Mouse (Mus musculus) G1E (cell line): ENCODE results near the gene Ssbp4. TPM values are rescaled to one million over a fixed set of nuclear protein-coding genes. Genes with fewer than 3 reads are reported as not detected.
A peak's percentile ranks its signal among the peaks of the same experiment; 100 is the strongest.

Experiments
- ATAC-seq: 2 replicates; pipeline ENCODE4 v1.8.0; 2016; ENCODE audit warnings: mild to moderate bottlenecking; ENCODE audit not compliant: insufficient number of reproducible peaks, poor library complexity, low FRiP score, severe bottlenecking; ENCODE audit errors: extremely low read depth
- DNase-seq: peaks from one replicate; pipeline ENCODE4 v3.0.0; 2012; ENCODE audit warnings: low spot score
- H3K27me3 ChIP-seq: 2 replicates; pipeline ENCODE4 v1.6.1; 2012; ENCODE audit warnings: mild to moderate bottlenecking, low read length, inconsistent platforms; ENCODE audit not compliant: insufficient read depth
- H3K36me3 ChIP-seq: replicated peaks from 2 replicates; pipeline ENCODE3; 2012; ENCODE audit warnings: mild to moderate bottlenecking, inconsistent platforms
- H3K4me1 ChIP-seq: 2 replicates; pipeline ENCODE4 v1.6.1; 2012; ENCODE audit warnings: low read depth, low read length, inconsistent platforms, mixed read lengths; ENCODE audit not compliant: insufficient read depth
- H3K4me3 ChIP-seq: 2 replicates; pipeline ENCODE4 v1.5.1; 2012; ENCODE audit warnings: low read depth, mild to moderate bottlenecking, inconsistent platforms, low read length, moderate library complexity, mixed read lengths
- H3K9me3 ChIP-seq: replicated peaks from 2 replicates; pipeline ENCODE4 v1.6.1; 2012; ENCODE audit warnings: inconsistent platforms
- CTCF ChIP-seq: IDR thresholded peaks from 2 replicates; pipeline ENCODE4 v1.5.1; 2012; ENCODE audit warnings: low read depth, low read length, inconsistent platforms, mixed read lengths
- GATA1 ChIP-seq: IDR thresholded peaks from 2 replicates; pipeline ENCODE4 v1.6.1; 2012; ENCODE audit warnings: borderline replicate concordance, low read length, inconsistent platforms, mixed read lengths
- GATA2 ChIP-seq: IDR thresholded peaks from 2 replicates; pipeline ENCODE4 v1.6.1; 2012; ENCODE audit warnings: low read depth, low read length, inconsistent platforms, borderline replicate concordance
- POLR2AphosphoS5 ChIP-seq: IDR thresholded peaks from 2 replicates; pipeline ENCODE4 v1.6.1; 2012; ENCODE audit warnings: low read depth, low read length, inconsistent platforms; ENCODE audit not compliant: insufficient replicate concordance
- TAL1 ChIP-seq: conservative IDR thresholded peaks from 2 replicates; pipeline ENCODE4 v1.6.1; 2012; ENCODE audit warnings: low read depth, low read length, inconsistent platforms, mixed read lengths
- polyA plus RNA-seq: library from polyadenylated mRNA; stranded (reverse); fragments of >175 nt; gene quantifications from 2 replicates; pipeline ENCODE4 v1.2.3, GENCODE M21; 2012
- total RNA-seq, 2 experiments: library from RNA; stranded (forward) in 1 of 2; stranded (reverse) in 1 of 2; fragments of 200-1000 nt in 1 of 2; fragments of >200 nt in 1 of 2; fragmentation: Nextera tagmentation in 1 of 2; gene quantifications; 2 replicates each; pipeline ENCODE4 v1.2.3; 2014 to 2017

The Ssbp4 gene
- total and polyA plus RNA-seq, 3 experiments: 21.7 to 606 (median 51.7) TPM

DNA sequence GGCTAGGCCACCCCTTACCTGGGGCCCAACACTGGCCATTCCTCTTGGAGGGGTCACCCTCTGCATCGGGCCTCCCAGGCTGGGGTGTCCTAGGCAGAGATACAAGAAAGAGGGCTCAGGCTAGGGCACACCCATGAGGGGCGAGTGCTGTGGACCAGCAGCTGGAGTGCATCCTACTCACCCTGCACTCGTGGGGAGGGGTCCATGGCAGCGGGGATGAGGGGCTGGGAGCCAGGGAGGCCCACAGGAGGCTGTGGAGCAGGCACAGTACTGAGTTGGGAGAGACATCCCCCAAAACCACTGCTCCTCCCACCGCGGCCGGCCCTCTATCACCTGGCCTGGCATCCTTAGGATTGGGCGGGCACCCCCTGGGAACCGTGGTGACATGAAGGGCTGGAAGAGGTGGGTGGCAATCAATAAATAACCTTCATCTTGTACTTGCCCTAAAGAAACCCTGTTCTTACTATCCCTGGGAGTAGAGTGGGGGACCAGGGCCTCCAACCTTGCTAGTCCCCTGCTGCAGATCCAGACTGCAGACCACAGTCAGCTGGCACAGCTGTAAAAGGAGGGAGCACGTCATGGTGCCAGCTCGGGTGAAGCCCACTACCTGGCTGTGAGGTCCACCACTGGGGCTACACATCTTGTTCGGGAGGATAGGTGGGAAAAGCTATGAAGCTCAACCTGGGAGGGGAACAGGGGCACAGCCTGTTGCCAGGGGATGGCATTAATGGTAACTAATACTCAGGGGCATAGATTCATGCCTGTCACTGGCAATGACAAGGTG, 9.0 kb downstream of the Ssbp4 start:
- no peak overlapping the region for H3K4me3 ChIP-seq
- peaks cover 96% of the 10 kb centered on the region for H3K36me3 ChIP-seq
- peaks cover 29% of the 10 kb centered on the region for H3K9me3 ChIP-seq
- H3K4me1 ChIP-seq: peaks cover 36% of the 10 kb centered on the region
- TF ChIP-seq GATA2 (no peak), TAL1 (no peak), POLR2AphosphoS5 (no peak), CTCF (no peak), GATA1 (no peak)
- peaks cover 6% of the 10 kb centered on the region; the same call in 1 of the 2 replicates for H3K27me3 ChIP-seq
- DNase-seq: no peak
- no peak for ATAC-seq

DNA sequence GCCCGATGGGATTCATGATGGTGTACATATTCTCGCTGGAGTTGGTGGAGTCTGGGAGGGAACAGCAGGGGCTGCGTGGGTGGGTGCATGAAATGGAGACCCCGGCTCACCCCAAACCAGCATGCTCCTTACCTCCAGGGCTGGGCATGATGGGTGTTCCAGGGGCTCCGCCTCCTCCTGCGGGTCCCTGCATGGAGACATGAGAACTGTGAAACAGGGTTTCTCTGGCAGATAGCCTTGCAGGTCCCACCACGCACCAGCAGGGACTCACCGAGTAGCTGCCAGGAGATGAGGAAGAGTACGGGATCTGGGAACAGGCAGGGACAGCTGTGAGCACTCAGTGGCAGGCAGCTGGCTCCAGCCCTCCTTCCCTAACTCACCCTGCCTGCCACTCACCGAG, 9.9 kb downstream of the Ssbp4 start:
- Histone ChIP-seq H3K27me3 (peaks cover 3% of the 10 kb centered on the region; the same call in 1 of the 2 replicates), H3K4me1 (peaks cover 40% of the 10 kb centered on the region), H3K4me3 (no peak overlapping the region), H3K36me3 (peaks cover 86% of the 10 kb centered on the region), H3K9me3 (peaks cover 29% of the 10 kb centered on the region)
- DNase-seq: no peak
- no peak for TF ChIP-seq CTCF
- no peak for TF ChIP-seq GATA2
- no peak for TF ChIP-seq TAL1
- no peak for TF ChIP-seq GATA1
- no peak for TF ChIP-seq POLR2AphosphoS5
- no peak for ATAC-seq

DNA sequence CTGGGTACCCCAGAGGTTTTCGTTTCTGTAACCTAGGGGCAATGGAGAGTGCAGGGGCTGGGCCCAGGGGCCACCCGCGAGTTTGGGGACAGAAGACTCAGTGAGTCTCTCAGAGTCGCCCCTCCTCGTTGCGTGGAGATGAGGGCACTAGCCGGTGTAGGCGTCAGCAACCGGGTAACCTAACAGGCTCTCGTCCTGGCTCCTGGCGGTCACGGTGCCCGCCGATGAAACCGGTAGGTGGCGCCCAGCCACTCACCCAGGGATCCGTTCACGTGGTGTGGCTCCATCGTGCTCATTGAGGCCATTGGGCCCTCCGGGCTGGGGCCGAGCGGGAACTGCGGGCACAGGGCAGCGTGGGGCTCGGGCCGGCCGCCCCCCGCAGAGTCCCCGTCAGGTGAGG, 10.4 kb downstream of the Ssbp4 start:
- DNase-seq: no peak
- no peak for ATAC-seq
- H3K4me1 ChIP-seq: peaks cover 45% of the 10 kb centered on the region

DNA sequence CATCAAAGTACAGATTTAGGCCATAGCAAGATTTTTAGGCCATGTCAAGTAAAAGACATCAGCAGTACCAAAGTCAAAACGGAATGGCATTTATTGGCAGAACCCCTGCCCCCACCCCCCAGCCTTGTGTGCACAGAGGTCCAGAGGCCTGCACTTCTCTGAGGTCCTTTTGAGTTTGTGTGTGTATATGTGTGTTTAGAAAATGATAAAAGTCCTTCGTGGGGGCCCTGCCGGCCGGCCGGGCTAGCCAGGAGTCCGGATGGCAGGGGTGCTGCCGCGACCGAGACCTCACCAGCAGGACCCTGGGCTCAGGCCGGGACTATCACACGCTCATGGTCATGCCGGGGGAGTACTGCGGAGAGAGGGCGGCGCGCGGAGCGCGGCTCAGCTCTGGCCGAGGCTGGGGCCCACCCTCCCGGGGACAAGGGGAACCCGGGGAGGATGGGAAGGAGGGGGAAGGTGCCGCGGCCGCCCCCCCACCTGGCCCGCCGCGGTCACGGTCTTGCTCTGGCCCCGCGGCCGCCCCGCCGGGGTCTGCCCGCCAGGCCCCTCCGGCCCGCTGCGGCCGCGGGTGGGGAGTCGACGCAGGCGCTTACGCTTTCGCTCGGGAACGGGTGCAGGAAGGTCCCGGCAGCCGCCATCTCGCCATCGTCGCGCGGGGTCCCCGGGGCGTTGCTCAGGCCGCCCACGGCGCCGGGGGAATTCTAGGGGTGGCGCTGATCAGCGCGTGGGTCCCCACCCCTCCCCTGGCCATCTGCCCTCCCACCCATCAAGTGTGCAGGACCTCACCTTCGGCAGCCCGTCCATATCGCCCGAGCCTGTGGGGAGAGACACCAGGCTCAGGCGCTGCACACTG, 11.0 kb downstream of the Ssbp4 start:
- peaks cover 3% of the 10 kb centered on the region; the same call in 1 of the 2 replicates for H3K27me3 ChIP-seq
- no peak overlapping the region for H3K4me3 ChIP-seq
- ATAC-seq (no peak), DNase-seq (no peak)
- H3K4me1 ChIP-seq: peaks cover 48% of the 10 kb centered on the region
- H3K9me3 ChIP-seq: peaks cover 29% of the 10 kb centered on the region
- TF ChIP-seq GATA2 (no peak), GATA1 (no peak), POLR2AphosphoS5 (no peak), CTCF (no peak)
- H3K36me3 ChIP-seq: peaks cover 85% of the 10 kb centered on the region

More for the DNA sequence above, 10.4 kb downstream of the Ssbp4 start:
- Histone ChIP-seq H3K27me3 (peaks cover 3% of the 10 kb centered on the region; the same call in 1 of the 2 replicates), H3K9me3 (peaks cover 29% of the 10 kb centered on the region), H3K36me3 (peaks cover 85% of the 10 kb centered on the region), H3K4me3 (0 out of 2 replicates have a peak overlapping the region, but pooled peaks have one; percentile 7)
- TF ChIP-seq TAL1 (no peak), GATA2 (no peak), GATA1 (no peak), CTCF (no peak), POLR2AphosphoS5 (no peak)

DNA sequence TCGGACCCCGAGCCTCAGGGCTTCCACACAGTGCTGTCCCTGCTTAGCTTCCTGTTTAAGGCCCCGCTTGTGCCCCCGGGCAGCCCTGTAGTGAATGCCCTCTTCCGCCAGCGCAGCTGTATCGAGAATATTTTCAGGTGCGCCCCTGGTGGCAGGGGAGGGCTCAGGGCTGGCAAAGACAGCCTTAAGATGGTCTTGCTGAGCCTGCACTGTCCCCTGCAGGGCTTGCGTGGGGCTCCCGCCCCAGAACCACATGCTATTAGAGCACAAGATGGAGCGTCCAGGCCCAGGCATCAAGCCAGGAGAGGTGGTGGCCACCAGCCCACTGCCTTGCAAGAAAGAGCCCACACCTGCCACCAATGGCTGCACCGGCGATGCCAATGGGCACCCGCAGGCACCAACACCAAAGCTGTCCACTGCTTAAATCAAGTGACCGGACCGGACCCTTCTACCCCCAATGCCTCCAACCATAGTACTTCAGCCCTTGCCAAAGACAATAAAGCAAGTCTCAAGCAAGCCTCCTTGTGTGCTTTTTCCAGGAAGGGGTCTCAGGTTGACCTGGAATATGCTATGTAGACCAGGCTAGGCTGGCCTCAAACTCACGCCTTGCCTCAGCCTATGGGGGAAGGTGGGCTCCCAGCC, 11.8 kb downstream of the Ssbp4 start:
- peaks cover 43% of the 10 kb centered on the region for H3K4me1 ChIP-seq
- H3K36me3 ChIP-seq: peaks cover 85% of the 10 kb centered on the region
- no peaks in the 10 kb centered on the region; the same call in 1 of the 2 replicates for H3K27me3 ChIP-seq
- ATAC-seq (no peak), DNase-seq (no peak)
- no peak overlapping the region for H3K4me3 ChIP-seq
- no peak for TF ChIP-seq POLR2AphosphoS5
- no peak for TF ChIP-seq GATA2
- no peak for TF ChIP-seq CTCF
- TF ChIP-seq TAL1: no peak
- TF ChIP-seq GATA1: no peak
- peaks cover 25% of the 10 kb centered on the region for H3K9me3 ChIP-seq
